16 mouse cellular contexts compared by ENCODE assay signal in the genomic region with DNA sequence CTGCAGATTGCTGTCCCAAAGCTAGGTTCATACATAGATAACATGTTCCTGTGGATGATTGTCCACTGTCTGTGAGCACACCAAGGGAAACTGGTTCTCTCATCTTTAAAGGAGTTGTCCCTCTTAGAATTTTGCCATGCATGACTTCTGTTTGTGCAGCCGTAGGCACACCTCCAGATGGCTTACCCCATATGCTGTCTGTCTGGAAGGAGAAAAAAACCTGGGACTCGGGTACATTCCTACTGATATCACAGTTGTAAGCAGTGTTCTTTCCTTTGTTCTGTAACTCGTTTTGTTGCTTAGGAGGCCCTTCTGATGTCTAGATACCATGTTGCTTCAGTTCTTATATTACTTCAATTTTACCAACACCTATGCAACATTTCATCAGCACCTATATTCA.
DNase-seq lines count a peak whose midpoint lies in the region; ATAC-seq lines count a peak whose summit lies in the region.
"Had no signal": no experiment of that assay in that cellular context is flagged by ENCODE, and none has a peak within 500 bp of the region (broad histone marks: within the 10 kb centered on the region; RNA-seq: fewer than 3 reads in every experiment).

No protein-coding gene starts in this region.

- DNase-seq in cerebellum, postnatal 10 days = peak; percentile 47 to 59
- DNase-seq in cerebellum, adult 11 months = no peak
- DNase-seq in frontal cortex, postnatal 36 days (ENCODE audit: low spot score in 2 of 2) = peak; percentile 9 to 24
- DNase-seq in frontal cortex, postnatal 10 days (ENCODE audit: low spot score in 2 of 2) = no peak
- peak; percentile 29 for DNase-seq in right cerebral cortex, adult 18-20 months
- no peak for DNase-seq in right cerebral cortex, postnatal 4 days
- DNase-seq in telencephalon, adult 2 months (ENCODE audit: low read depth, low spot score) = peak; percentile 28
- DNase-seq: adrenal gland, postnatal 36 days; gastrocnemius, postnatal 10 days; heart, postnatal 4 days; kidney, adult 11 months; kidney, postnatal 36 days; liver, postnatal 0 days had no signal

- ATAC-seq in activated CD4-positive, CD25-positive, alpha-beta regulatory T cell, adult 4 months = no peak
- ATAC-seq: CD4-positive, CD25-positive, alpha-beta regulatory T cell, adult 4 months; forebrain, embryonic 15.5 days; liver, postnatal 0 days had no signal

Comparison
In these comparisons a context has a peak if more than half of its experiments do, and no peak if none do; other contexts are left out.
1. DNase-seq: peak in cerebellum, postnatal 10 days (2 of 2), frontal cortex, postnatal 36 days (2 of 2), right cerebral cortex, adult 18-20 months (single experiment) and telencephalon, adult 2 months (single experiment); none in cerebellum, adult 11 months (single experiment), frontal cortex, postnatal 10 days (0 of 2) and right cerebral cortex, postnatal 4 days (single experiment).